Mouse (Mus musculus) heart, embryonic 12.5 days (tissue): ENCODE measurements around the gene Gramd2. TPM values are rescaled to one million over a fixed set of nuclear protein-coding genes. Genes with fewer than 3 reads are reported as not detected.

Experiments
- ATAC-seq: fragments of 200-750 bp; cut with Nextera tagmentation; 2 replicates; pipeline ENCODE4 v1.8.0; 2017; ENCODE audit warnings: moderate TSS enrichment, moderate library complexity; ENCODE audit not compliant: insufficient number of reproducible peaks, low FRiP score
- H3K27ac ChIP-seq: fragments of 300-500 bp; sonication (generic); 2 replicates; pipeline ENCODE4 v1.5.1; 2016; ENCODE audit warnings: mild to moderate bottlenecking, moderate library complexity; ENCODE audit not compliant: poor library complexity, severe bottlenecking
- H3K27me3 ChIP-seq: fragments of 300-500 bp; sonication (generic); replicated peaks from 2 replicates; pipeline ENCODE4 v1.6.1; 2016; ENCODE audit warnings: mild to moderate bottlenecking, moderate library complexity
- H3K36me3 ChIP-seq: fragments of 300-500 bp; sonication (generic); 2 replicates; pipeline ENCODE4 v1.6.1; 2016; ENCODE audit warnings: mild to moderate bottlenecking, moderate library complexity
- H3K4me1 ChIP-seq: fragments of 300-500 bp; sonication (generic); replicated peaks from 2 replicates; pipeline ENCODE4 v1.6.1; 2016; ENCODE audit warnings: mild to moderate bottlenecking
- H3K4me2 ChIP-seq: fragments of 300-500 bp; sonication (generic); 2 replicates; pipeline ENCODE4 v1.6.1; 2016; ENCODE audit warnings: mild to moderate bottlenecking, moderate library complexity
- H3K4me3 ChIP-seq: fragments of 300-500 bp; sonication (generic); 2 replicates; pipeline ENCODE4 v1.5.1; 2016; ENCODE audit warnings: mild to moderate bottlenecking
- H3K9ac ChIP-seq: fragments of 300-500 bp; sonication (generic); 2 replicates; pipeline ENCODE4 v1.6.1; 2016; ENCODE audit warnings: mild to moderate bottlenecking, moderate library complexity
- H3K9me3 ChIP-seq: fragments of 300-500 bp; sonication (generic); replicated peaks from 2 replicates; pipeline ENCODE4 v1.6.1; 2016; ENCODE audit warnings: mild to moderate bottlenecking, moderate library complexity
- WGBS: fragments of 180-500 bp; shearing (Covaris S2); methylation state at CpG from one replicate; pipeline ENCODE4 v1.1.7; 2016; 5-methylcytosine and 5-hydroxymethylcytosine counted together
- polyA plus RNA-seq: library from polyadenylated mRNA; unstranded; fragments of >200 nt; fragmentation: Nextera tagmentation; extraction: Ambion mirVana; gene quantifications from 2 replicates; pipeline ENCODE4 v1.2.1, GENCODE M21; 2016

Gramd2 gene
- polyA plus RNA-seq, 1 experiment from 2014 or later, result 0.32 TPM

DNA sequence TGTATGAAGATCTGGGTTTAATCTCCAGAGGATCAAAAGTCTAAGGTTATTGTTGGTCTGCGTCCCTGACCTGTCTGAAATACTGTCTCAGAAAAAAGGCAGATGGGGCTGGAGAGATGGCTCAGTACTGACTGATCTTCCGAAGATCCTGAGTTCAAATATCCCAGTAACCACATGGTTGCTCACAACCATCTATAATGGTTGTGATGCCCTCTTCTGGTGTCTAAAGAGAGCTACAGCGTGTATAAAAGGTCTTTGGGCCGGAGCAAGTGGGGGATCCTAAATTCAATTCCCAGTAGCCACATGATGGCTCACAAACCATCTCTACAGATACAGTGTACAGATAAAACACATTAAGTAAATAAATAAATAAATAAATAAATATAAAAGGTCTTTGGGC is 10.8 kb upstream of the Gramd2 start:
- ATAC-seq, result no peak
- Histone ChIP-seq H3K9me3 (no peaks in the 10 kb centered on the region), H3K4me2 (no peak overlapping the region), H3K36me3 (peaks cover 94% of the 10 kb centered on the region), H3K9ac (no peak overlapping the region), H3K4me3 (no peak overlapping the region), H3K27me3 (no peaks in the 10 kb centered on the region), H3K27ac (no peak overlapping the region), H3K4me1 (peaks cover 45% of the 10 kb centered on the region)
- WGBS, result 76% methylated on average over 4 of the region's 4 CpGs

DNA sequence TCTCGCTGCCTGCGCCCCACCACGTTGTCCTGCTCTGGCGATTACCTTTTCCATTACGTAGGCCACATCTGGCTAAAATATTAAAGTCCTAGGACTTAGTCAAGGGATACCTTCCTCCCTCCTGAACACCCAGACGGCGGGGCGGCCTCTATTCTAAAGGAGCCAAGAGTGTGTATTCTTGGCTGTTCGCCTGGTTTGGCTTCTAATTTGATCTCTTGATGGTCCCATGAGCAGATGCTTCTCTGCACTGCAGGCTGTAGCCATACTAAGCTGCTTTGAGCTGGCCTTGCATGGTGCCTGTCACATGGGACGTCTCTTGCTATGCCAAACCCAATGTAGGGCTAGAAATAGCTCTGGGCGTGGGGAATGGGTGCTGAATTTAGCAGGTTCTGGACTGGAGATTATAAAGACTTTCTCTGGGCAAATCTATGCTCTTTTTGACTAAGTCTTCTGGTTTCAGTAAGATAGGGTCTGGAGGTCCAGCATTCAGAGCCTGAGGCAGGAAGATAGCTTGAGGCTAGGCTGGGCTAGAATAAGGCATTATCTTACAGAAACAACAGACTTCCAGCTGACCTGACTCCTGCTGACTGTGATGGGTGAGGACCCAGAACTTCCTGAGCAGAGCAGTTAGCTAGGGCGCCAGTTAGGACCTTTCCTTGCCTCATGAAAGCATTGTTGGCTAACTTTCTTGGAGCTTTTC is 7.6 kb upstream of the Gramd2 start:
- no peak overlapping the region for H3K4me3 ChIP-seq
- peaks cover 96% of the 10 kb centered on the region for H3K36me3 ChIP-seq
- no peak overlapping the region for H3K4me2 ChIP-seq
- H3K4me1 ChIP-seq, result peaks cover 16% of the 10 kb centered on the region
- peak overlapping the region; percentile 11 for H3K27ac ChIP-seq
- ATAC-seq, result no peak
- H3K9me3 ChIP-seq, result no peaks in the 10 kb centered on the region
- no peaks in the 10 kb centered on the region for H3K27me3 ChIP-seq
- WGBS, result 81% methylated on average over 12 of the region's 12 CpGs
- H3K9ac ChIP-seq, result no peak overlapping the region; the same call in 1 of the 2 replicates

DNA sequence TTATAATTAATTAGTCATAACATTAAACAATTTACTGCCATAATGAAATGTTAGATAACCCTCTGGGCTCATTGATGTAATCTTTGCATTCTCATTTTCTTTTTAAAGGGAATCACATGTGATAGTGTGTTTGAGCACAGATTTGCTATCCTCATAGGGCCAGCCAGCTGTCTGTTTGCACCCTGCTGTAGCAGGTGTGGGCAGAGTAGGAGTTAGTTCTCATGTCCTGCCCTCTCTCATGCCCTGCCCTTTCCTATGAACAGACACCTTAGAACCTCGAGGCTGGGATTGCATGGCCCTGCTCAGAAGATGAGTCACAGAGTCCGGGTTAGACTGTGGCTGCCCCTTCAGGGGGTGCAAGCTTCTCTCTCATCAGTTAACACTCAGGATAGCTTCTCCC is 6.5 kb upstream of the Gramd2 start:
- WGBS, result 63% methylated on average over 2 of the region's 2 CpGs
- H3K9ac ChIP-seq, result no peak overlapping the region
- H3K27ac ChIP-seq, result no peak overlapping the region
- H3K36me3 ChIP-seq, result peaks cover 96% of the 10 kb centered on the region
- no peaks in the 10 kb centered on the region for H3K27me3 ChIP-seq
- no peak overlapping the region for H3K4me3 ChIP-seq
- H3K4me2 ChIP-seq, result no peak overlapping the region
- H3K4me1 ChIP-seq, result peaks cover 12% of the 10 kb centered on the region
- ATAC-seq, result no peak
- H3K9me3 ChIP-seq, result no peaks in the 10 kb centered on the region

DNA sequence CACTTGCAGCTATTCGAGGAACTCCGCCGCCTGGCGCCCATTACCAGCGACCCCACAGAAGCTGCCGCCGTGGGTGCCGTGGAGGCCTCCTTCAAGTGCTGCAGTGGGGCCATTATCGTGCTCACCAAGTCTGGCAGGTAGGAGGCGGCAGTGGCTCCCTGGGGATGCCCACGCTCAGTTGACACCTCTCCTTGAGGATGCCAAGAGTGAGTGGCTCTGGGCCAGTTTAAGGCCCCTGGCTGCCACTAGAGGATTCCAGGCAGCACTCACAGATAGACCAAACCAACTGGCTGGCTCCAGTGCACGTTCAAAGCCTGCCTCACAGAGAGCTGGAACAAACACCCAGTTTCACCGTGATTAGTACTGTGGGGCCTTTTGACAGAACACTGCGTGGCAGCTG is 4.3 kb upstream of the Gramd2 start:
- WGBS, result 89% methylated on average over 14 of the region's 14 CpGs
- no peak overlapping the region for H3K4me3 ChIP-seq
- ATAC-seq, result no peak
- H3K9ac ChIP-seq, result no peak overlapping the region
- H3K27me3 ChIP-seq, result peaks cover 2% of the 10 kb centered on the region; the same call in 1 of the 2 replicates
- peaks cover 18% of the 10 kb centered on the region for H3K4me1 ChIP-seq
- no peak overlapping the region for H3K4me2 ChIP-seq
- no peak overlapping the region for H3K27ac ChIP-seq
- peaks cover 88% of the 10 kb centered on the region for H3K36me3 ChIP-seq
- H3K9me3 ChIP-seq, result no peaks in the 10 kb centered on the region

DNA sequence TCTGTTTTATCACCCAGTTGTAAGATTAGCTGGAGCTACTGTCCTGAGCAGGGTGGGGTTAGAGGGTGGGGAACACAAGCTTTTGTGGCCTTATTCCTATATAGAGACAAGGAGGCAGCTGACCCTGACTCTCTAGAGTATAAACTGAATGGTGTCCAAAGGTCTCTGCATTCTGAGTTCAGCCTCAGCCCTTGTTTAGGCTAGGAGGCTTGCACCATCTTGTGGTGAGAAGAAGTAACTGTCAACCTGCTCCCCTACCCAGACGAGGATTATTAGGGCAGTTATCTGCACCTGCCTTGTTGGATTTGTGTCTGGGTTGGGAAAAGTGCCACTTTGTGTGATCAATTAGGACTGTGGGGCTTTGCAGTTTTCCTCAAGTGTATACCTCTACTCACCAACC is 1.6 kb upstream of the Gramd2 start:
- ATAC-seq, result no peak
- Histone ChIP-seq H3K27ac (no peak overlapping the region), H3K4me1 (peaks cover 8% of the 10 kb centered on the region), H3K36me3 (peaks cover 61% of the 10 kb centered on the region), H3K9me3 (no peaks in the 10 kb centered on the region), H3K4me2 (no peak overlapping the region), H3K27me3 (peaks cover 25% of the 10 kb centered on the region), H3K4me3 (no peak overlapping the region), H3K9ac (no peak overlapping the region)
- WGBS, result 9% methylated on average over 1 of the region's 1 CpGs

DNA sequence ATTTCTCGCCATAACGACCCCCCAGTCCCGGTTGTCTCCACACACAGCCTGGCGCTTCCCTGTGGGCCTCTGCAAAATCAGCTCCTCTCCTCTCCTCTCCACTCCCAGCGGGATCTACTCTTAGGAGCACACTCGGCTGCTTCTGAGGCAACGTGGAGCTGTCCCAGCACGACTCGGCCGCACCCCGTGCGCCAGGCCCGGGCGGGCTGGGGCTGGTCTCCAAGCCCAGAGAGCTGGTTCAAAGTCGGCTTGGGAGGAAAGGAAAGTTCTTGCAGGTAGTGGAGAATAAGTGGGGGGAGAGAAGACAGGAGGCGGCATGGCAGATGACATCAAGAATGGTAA is 561 bp downstream of the Gramd2 start:
- Histone ChIP-seq H3K27me3 (peaks cover 25% of the 10 kb centered on the region), H3K9ac (peak overlapping the region; percentile 43), H3K27ac (no peak overlapping the region), H3K36me3 (peaks cover 41% of the 10 kb centered on the region), H3K4me1 (peaks cover 8% of the 10 kb centered on the region), H3K9me3 (no peaks in the 10 kb centered on the region), H3K4me3 (peak overlapping the region; percentile 46), H3K4me2 (peak overlapping the region; percentile 79)
- 10% methylated on average over 16 of the region's 16 CpGs for WGBS
- ATAC-seq, result 0 out of 2 replicates have a peak, but pooled peaks have one; percentile 14

DNA sequence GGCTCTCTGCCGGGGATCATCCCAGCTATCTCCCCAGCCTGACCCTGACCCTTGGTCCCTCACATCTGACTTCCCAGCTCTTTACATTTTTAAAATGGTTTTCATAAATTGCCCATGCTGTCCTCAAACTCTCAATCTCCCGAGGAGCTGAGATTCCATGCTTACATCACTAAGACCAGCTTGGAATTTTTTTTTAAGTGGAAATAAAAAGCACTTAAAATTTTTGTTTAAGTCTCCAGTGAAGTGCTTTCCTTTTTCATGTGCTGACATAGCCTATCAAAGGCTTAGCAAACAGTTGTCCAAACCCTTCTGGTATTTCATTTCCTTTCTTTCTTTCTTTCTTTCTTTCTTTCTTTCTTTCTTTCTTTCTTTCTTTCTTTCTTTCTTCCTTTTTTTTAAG is 4.1 kb downstream of the Gramd2 start:
- H3K27ac ChIP-seq, result no peak overlapping the region
- no peak overlapping the region for H3K4me3 ChIP-seq
- 50% methylated on average over 2 of the region's 2 CpGs for WGBS
- no peak overlapping the region for H3K9ac ChIP-seq
- peaks cover 7% of the 10 kb centered on the region for H3K36me3 ChIP-seq
- no peak for ATAC-seq
- H3K27me3 ChIP-seq, result peaks cover 25% of the 10 kb centered on the region
- H3K9me3 ChIP-seq, result no peaks in the 10 kb centered on the region
- H3K4me2 ChIP-seq, result no peak overlapping the region
- peaks cover 12% of the 10 kb centered on the region for H3K4me1 ChIP-seq

DNA sequence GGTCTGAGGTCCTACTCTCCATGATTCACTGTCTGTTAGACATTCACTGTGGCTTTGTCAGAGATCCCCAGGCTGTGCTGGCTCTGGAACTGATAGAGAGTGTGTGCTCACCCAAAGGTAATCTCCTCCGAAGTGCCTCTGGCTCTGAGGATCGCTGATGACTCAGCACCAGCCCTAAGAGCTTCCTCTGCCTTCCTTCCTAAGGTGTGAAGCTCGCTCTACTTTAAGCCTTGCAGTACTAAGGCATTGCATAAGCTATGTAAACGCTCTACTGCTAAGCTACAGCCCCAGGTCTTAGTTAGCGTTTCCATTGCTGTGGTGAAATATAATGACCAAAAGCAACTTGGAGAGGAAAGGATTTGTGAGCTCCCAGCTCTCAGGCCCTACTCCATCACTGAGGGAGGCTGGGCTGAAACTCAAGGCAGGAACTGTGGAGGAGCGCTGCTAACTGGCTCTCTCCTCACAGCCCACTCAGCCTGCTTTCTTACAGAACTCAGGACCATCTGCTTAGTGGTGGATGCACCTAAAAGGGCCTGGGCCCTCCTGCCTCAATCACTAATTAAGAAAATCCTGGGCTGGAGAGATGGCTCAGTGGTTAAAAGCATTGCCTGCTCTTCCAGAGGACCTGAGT is 7.6 kb downstream of the Gramd2 start:
- H3K9me3 ChIP-seq, result no peaks in the 10 kb centered on the region
- no peak overlapping the region for H3K9ac ChIP-seq
- no peak for ATAC-seq
- WGBS, result 22% methylated on average over 6 of the region's 6 CpGs
- H3K27me3 ChIP-seq, result peaks cover 4% of the 10 kb centered on the region; the same call in 1 of the 2 replicates
- H3K36me3 ChIP-seq, result no peaks in the 10 kb centered on the region
- H3K4me3 ChIP-seq, result no peak overlapping the region
- no peak overlapping the region for H3K4me2 ChIP-seq
- peaks cover 16% of the 10 kb centered on the region for H3K4me1 ChIP-seq
- H3K27ac ChIP-seq, result no peak overlapping the region

DNA sequence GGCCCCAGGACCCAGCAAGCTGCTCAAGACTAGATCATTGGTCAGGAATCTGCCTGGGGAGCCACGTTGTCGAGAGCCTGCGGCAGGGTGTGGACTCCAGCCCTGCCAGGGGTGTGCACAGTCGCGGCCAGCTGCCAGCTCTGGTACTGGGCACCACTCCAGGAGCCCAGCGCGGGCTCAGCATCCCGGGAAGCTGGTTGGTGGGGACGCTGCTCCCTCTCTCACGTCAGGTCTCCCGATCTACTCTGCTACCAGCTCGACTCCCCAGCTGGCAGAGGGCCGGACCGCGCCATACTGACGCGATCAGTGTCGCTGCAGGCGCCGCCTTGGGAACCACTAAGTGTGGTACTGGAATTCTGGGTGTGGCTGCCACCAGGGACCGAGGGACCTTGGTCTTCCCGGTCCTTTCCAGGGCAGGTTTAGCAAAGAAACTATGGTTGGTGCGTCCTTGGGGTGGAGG is 11.7 kb downstream of the Gramd2 start:
- Histone ChIP-seq H3K9ac (peak overlapping the region; percentile 60), H3K4me3 (peak overlapping the region; percentile 45), H3K9me3 (no peaks in the 10 kb centered on the region), H3K36me3 (no peaks in the 10 kb centered on the region), H3K27me3 (0 out of 2 replicates have a peak, but pooled peaks cover 3% of the 10 kb centered on the region), H3K27ac (no peak overlapping the region), H3K4me1 (peaks cover 35% of the 10 kb centered on the region), H3K4me2 (peak overlapping the region; percentile 77)
- ATAC-seq, result peak; percentile 73
- WGBS, result 3% methylated on average over 23 of the region's 23 CpGs

DNA sequence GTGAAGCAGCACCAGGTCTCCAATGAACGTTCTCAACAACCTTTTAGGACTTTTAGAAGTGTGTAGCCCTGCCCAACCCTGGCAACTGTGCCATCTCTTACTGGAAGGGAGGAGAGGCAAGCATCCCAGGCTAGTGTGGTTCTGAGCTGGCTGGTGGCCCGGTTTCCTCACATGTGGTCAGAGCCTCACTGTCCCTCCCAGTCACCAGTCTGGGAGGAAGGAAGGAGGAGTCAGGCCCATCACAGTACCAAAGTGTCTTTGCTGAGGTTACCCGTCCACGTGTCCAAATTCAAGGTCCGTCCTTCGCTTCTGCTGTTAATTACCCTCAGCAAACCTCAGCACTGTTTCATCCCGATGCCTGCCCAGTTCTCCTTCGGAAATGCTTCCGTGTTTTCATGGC is 12.2 kb downstream of the Gramd2 start:
- Histone ChIP-seq H3K36me3 (no peaks in the 10 kb centered on the region), H3K27ac (no peak overlapping the region), H3K4me3 (peak overlapping the region; percentile 45), H3K27me3 (0 out of 2 replicates have a peak, but pooled peaks cover 3% of the 10 kb centered on the region), H3K4me2 (peak overlapping the region; percentile 77), H3K9me3 (no peaks in the 10 kb centered on the region), H3K4me1 (peaks cover 35% of the 10 kb centered on the region), H3K9ac (peak overlapping the region; percentile 60; the same call in 1 of the 2 replicates)
- 0 out of 2 replicates have a peak, but pooled peaks have one; percentile 33 for ATAC-seq
- WGBS, result 46% methylated on average over 9 of the region's 9 CpGs

DNA sequence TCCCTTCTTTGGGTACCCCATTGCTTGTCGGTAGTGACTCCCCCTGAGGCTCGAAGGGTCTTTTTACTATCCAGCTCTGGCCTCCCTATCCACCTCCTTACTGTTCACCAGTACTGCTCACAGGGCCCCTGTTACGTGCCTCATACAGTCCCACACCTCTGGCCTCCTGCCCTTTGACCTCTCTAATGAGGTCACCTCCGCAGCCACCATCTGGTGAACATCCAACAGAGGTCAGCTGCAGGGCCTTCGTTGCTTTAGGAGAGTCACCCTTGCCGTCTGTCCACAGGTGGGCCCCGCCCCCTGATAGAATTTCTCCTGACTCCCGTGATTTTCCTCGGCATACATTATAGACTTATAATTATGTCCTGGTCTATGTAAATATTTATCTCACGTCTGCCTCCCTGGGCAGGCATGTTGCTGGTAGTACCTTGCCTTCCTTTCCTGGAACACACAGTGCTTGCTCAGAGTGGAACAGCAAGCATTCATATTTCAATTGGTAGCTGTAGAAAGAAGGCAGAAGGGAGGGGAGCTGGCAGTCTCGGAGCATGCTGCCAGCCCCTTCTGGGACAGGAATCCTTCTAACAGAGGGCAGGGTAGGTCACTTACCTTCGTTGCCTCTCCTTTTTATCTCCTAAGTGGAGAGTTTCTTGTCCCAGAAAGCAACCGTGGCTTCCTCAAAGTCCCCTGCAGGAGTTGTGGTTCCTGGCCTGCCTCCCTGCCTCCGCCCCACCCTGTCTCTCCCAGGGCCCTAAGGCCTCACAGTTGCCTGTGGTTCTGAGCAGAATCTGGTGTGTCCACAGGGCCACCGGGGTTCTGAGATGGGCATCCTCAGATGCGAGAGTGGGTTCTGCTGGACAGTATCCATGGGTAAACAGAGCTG is 14.9 kb downstream of the Gramd2 start:
- WGBS, result 47% methylated on average over 16 of the region's 16 CpGs
- H3K27ac ChIP-seq, result no peak overlapping the region
- ATAC-seq, result no peak

More for the DNA sequence above, 14.9 kb downstream of the Gramd2 start:
- H3K9ac ChIP-seq, result no peak overlapping the region
- 0 out of 2 replicates have a peak, but pooled peaks cover 3% of the 10 kb centered on the region for H3K27me3 ChIP-seq
- H3K4me2 ChIP-seq, result no peak overlapping the region
- H3K4me3 ChIP-seq, result no peak overlapping the region
- peaks cover 30% of the 10 kb centered on the region for H3K4me1 ChIP-seq
- H3K36me3 ChIP-seq, result no peaks in the 10 kb centered on the region
- H3K9me3 ChIP-seq, result no peaks in the 10 kb centered on the region
